ENCODE assay signal across 9 mouse cellular contexts in genomic region chr11:103649301-103649982, GRCm38 (mm10). TPM values are rescaled to one million over a fixed set of nuclear protein-coding genes. Genes with fewer than 3 reads are reported as not detected.
DNase-seq lines count a peak whose midpoint lies in the region; ATAC-seq and TF ChIP-seq lines count a peak whose summit lies in the region.
"Had no signal": no experiment of that assay in that cellular context is flagged by ENCODE, and none has a peak within 500 bp of the region (broad histone marks: within the 10 kb centered on the region; RNA-seq: fewer than 3 reads in every experiment).

Gene Rprml (plus strand): TSS chr11:103649570.

- H3K4me1 ChIP-seq in kidney, postnatal 0 days (replicated peaks; ENCODE audit: insufficient read depth, low read length), result peaks cover 7% of the 10 kb centered on the region; the same call in 1 of the 2 replicates
- peaks cover 18% of the 10 kb centered on the region for H3K4me1 ChIP-seq in neural tube, embryonic 13.5 days (replicated peaks)

- no peaks in the 10 kb centered on the region for H3K9me3 ChIP-seq in kidney, postnatal 0 days (replicated peaks; ENCODE audit: low read length)
- H3K9me3 ChIP-seq in neural tube, embryonic 13.5 days, result no peaks in the 10 kb centered on the region

- no peak within 1 kb of the TSS for H3K9ac ChIP-seq in kidney, postnatal 0 days (ENCODE audit: low read depth, low read length)
- H3K9ac ChIP-seq in neural tube, embryonic 13.5 days, result no peak within 1 kb of the TSS

- ATAC-seq in kidney, postnatal 0 days (replicated peaks; ENCODE audit: low FRiP score, low read depth), result 0 out of 2 replicates have a peak, but pooled peaks have one; percentile 36
- 0 out of 2 replicates have a peak, but pooled peaks have one; percentile 11 for ATAC-seq in common myeloid progenitor, adult 5-6 weeks (replicated peaks; ENCODE audit: low read depth, poor library complexity, severe bottlenecking)
- no peak; the same call in 1 of the 2 replicates for ATAC-seq in neural tube, embryonic 13.5 days (ENCODE audit: low read depth)

- no peak within 1 kb of the TSS for H3K27ac ChIP-seq in kidney, postnatal 0 days
- no peak within 1 kb of the TSS for H3K27ac ChIP-seq in neural tube, embryonic 13.5 days (replicated peaks)

- under 1% methylated on average over 63 of the region's 71 CpGs for WGBS in kidney, postnatal 0 days
- WGBS in neural tube, embryonic 13.5 days, result under 1% methylated on average over 71 of the region's 71 CpGs

- DNase-seq in kidney, postnatal 0 days (ENCODE audit: low spot score), result no peak
- DNase-seq in kidney, adult 9 months, result no peak
- DNase-seq in gonadal fat pad, adult 2 months (ENCODE audit: low read depth), result no peak
- DNase-seq in left cerebral cortex, postnatal 14 days (ENCODE audit: low spot score in 2 of 2), result peak; percentile 90 to 92
- no peak for DNase-seq in urinary bladder, postnatal 4 days (ENCODE audit: low spot score in 2 of 2)
- DNase-seq in yolk sac, embryonic 10.5 days (ENCODE audit: low spot score), result no peak

- H3K27me3 ChIP-seq in kidney, postnatal 0 days (ENCODE audit: insufficient read depth, low read length), result peaks cover 59% of the 10 kb centered on the region
- H3K27me3 ChIP-seq in neural tube, embryonic 13.5 days, result peaks cover 82% of the 10 kb centered on the region

- no peaks in the 10 kb centered on the region for H3K36me3 ChIP-seq in kidney, postnatal 0 days (ENCODE audit: insufficient read depth, low read length)
- H3K36me3 ChIP-seq in neural tube, embryonic 13.5 days, result no peaks in the 10 kb centered on the region

- no peak for TF ChIP-seq CTCF in kidney, postnatal 0 days (IDR thresholded peaks at IDR 0.05; ENCODE audit: low read depth)

- H3K4me2 ChIP-seq in kidney, postnatal 0 days (ENCODE audit: low read length), result peak within 1 kb of the TSS; percentile 60
- peak within 1 kb of the TSS; percentile 67 for H3K4me2 ChIP-seq in neural tube, embryonic 13.5 days

- peak within 1 kb of the TSS; percentile 28 for H3K4me3 ChIP-seq in kidney, postnatal 0 days (replicated peaks; ENCODE audit: low read depth, low read length)
- H3K4me3 ChIP-seq in neural tube, embryonic 13.5 days, result peak within 1 kb of the TSS; percentile 39
- H3K4me3 ChIP-seq: myocyte had no signal

- intact Hi-C loops in left cerebral cortex, postnatal 14 days (cut with DNase I), result no loop called here

RNA-seq across cellular contexts. Expression of gene Rprml, which starts in this region (rescaled TPM):
- 0.14 TPM in 1 of 2 replicates, not detected in the other for polyA plus RNA-seq in kidney, postnatal 0 days (2015; fragmentation: Nextera tagmentation; extraction: Ambion mirVana)
- not detected in 2 replicates for total RNA-seq in common myeloid progenitor, adult 5-6 weeks (2017)
- polyA plus RNA-seq in gonadal fat pad, adult 2 months (2012; rRNA removed), result 11.4 and 18.7 TPM in 2 replicates
- 100 to 1,000 TPM; 114 to 120 TPM for total RNA-seq in left cerebral cortex, postnatal 14 days (2021)
- not detected in 2 replicates for polyA plus RNA-seq in neural tube, embryonic 13.5 days (2015; fragmentation: Nextera tagmentation; extraction: Ambion mirVana)

Comparison
In these comparisons a context has a peak if more than half of its experiments do, and no peak if none do; other contexts are left out.
1. RNA of gene Rprml (total RNA-seq): 114 to 120 TPM in left cerebral cortex, postnatal 14 days; not detected in common myeloid progenitor, adult 5-6 weeks; every median in the first group is over 100 times any median in the second.
2. RNA of gene Rprml (polyA plus RNA-seq): 11.4 to 18.7 TPM in gonadal fat pad, adult 2 months; 0.14 TPM in kidney, postnatal 0 days and not detected in neural tube, embryonic 13.5 days; every median in the first group is over 10 times any median in the second.
3. Peak in ATAC-seq, H3K4me3 ChIP-seq and H3K4me2 ChIP-seq in kidney, postnatal 0 days; RNA of the gene not detected or under 1 TPM.
4. Peak in ATAC-seq in common myeloid progenitor, adult 5-6 weeks; RNA of the gene not detected or under 1 TPM.
5. DNase-seq: peak in left cerebral cortex, postnatal 14 days (2 of 2); none in kidney, postnatal 0 days (single experiment), kidney, adult 9 months (single experiment), gonadal fat pad, adult 2 months (single experiment), urinary bladder, postnatal 4 days (0 of 2) and yolk sac, embryonic 10.5 days (single experiment).